Mouse (Mus musculus) kidney, postnatal 0 days (tissue): Measurements from ENCODE around the gene Mfn1. TPM values are rescaled to one million over a fixed set of nuclear protein-coding genes. Genes with fewer than 3 reads are reported as not detected.

Experiments used
- ATAC-seq: fragments of 200-750 bp; cut with Nextera tagmentation; replicated peaks from 2 replicates; pipeline ENCODE4 v1.8.0; 2017; ENCODE audit warnings: low read depth, moderate number of reproducible peaks, moderate TSS enrichment, moderate library complexity; ENCODE audit not compliant: low FRiP score
- DNase-seq: peaks from one replicate; pipeline ENCODE4 v3.0.0-alpha.2; 2016; ENCODE audit warnings: low spot score
- H3K27ac ChIP-seq: fragments of 300-500 bp; sonication (generic); 2 replicates; pipeline ENCODE4 v1.5.1; 2014; ENCODE audit warnings: mild to moderate bottlenecking
- H3K27me3 ChIP-seq: fragments of 300-500 bp; sonication (generic); 2 replicates; pipeline ENCODE4 v1.6.1; 2014; ENCODE audit warnings: low read length, mixed read lengths; ENCODE audit not compliant: insufficient read depth
- H3K36me3 ChIP-seq: fragments of 300-500 bp; sonication (generic); 2 replicates; pipeline ENCODE4 v1.6.1; 2014; ENCODE audit warnings: low read length, mixed read lengths; ENCODE audit not compliant: insufficient read depth
- H3K4me1 ChIP-seq: fragments of 300-500 bp; sonication (generic); replicated peaks from 2 replicates; pipeline ENCODE4 v1.6.1; 2014; ENCODE audit warnings: antibody characterized with exemption, low read length, mixed read lengths; ENCODE audit not compliant: insufficient read depth
- H3K4me2 ChIP-seq: fragments of 300-500 bp; sonication (generic); 2 replicates; pipeline ENCODE4 v1.6.1; 2014; ENCODE audit warnings: mild to moderate bottlenecking, low read length, moderate library complexity, mixed read lengths
- H3K4me3 ChIP-seq: fragments of 300-500 bp; sonication (generic); replicated peaks from 2 replicates; pipeline ENCODE4 v1.5.1; 2014; ENCODE audit warnings: low read depth, low read length
- H3K9ac ChIP-seq: fragments of 300-500 bp; sonication (generic); 2 replicates; pipeline ENCODE4 v1.6.1; 2014; ENCODE audit warnings: low read depth, low read length
- H3K9me3 ChIP-seq: fragments of 300-500 bp; sonication (generic); replicated peaks from 2 replicates; pipeline ENCODE4 v1.6.1; 2016; ENCODE audit warnings: low read length, inconsistent platforms, mixed read lengths
- CTCF ChIP-seq: IDR thresholded peaks from 2 replicates; pipeline ENCODE4 v1.5.1; 2016; ENCODE audit warnings: antibody characterized with exemption, low read depth, mild to moderate bottlenecking, moderate library complexity
- WGBS: fragments of 180-500 bp; shearing (Covaris S2); extraction: QIAGEN DNeasy Blood & Tissue Kit; methylation state at CpG from one replicate; pipeline ENCODE4 v1.1.7; 2014; 5-methylcytosine and 5-hydroxymethylcytosine counted together
- polyA plus RNA-seq: library from polyadenylated mRNA; unstranded; fragments of >200 nt; fragmentation: Nextera tagmentation; extraction: Ambion mirVana; gene quantifications from 2 replicates; pipeline ENCODE4 v1.2.1, GENCODE M21; 2015

Mfn1 gene
- polyA plus RNA-seq = 32.4 and 34.9 TPM in 2 replicates

DNA sequence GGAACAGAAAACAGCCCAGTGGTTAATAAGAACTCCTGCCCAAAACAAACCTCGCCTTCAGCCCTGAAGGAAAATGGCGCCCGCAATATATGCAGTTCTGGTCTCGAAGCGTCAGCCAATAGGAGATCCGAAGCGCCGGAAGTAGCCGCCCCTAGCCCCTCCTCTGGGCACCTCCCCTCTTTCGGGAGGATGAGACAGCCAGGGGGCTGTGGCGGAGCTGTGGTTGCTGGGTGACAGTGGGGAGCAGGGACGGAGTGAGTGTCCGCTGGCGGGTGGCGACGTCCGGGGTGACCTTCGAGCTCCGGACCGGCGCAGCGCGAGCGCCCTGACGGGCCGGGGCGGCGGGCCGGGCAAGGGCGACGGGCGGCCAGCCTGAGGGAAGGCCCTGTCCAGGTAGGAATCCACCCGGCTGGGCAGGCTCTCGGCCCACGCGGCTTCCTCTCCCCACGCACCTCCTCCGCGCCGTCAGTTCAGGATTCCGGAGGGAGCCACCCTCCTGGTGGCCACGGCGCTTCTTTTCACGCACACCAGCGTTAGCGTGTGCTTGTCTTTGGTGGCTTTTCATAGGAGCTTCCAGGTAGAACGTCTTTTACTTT is at the start of gene Mfn1:
TSS of gene Mfn1 (plus strand) at position 163 of the 596 bp plus-strand sequence.
- 0 out of 2 replicates have a peak, but pooled peaks cover 2% of the 10 kb centered on the region for H3K4me1 ChIP-seq
- H3K27ac ChIP-seq = peak within 1 kb of the TSS; percentile 85
- H3K9me3 ChIP-seq = no peaks in the 10 kb centered on the region
- WGBS = 0% methylated on average over 43 of the region's 47 CpGs
- no peak for TF ChIP-seq CTCF
- H3K4me3 ChIP-seq = peak within 1 kb of the TSS; percentile 92
- H3K4me2 ChIP-seq = peak within 1 kb of the TSS; percentile 77
- no peaks in the 10 kb centered on the region for H3K27me3 ChIP-seq
- DNase-seq = peak; percentile 98
- H3K9ac ChIP-seq = peak within 1 kb of the TSS; percentile 84
- peaks cover 2% of the 10 kb centered on the region for H3K36me3 ChIP-seq
- ATAC-seq = peak; percentile 99

DNA sequence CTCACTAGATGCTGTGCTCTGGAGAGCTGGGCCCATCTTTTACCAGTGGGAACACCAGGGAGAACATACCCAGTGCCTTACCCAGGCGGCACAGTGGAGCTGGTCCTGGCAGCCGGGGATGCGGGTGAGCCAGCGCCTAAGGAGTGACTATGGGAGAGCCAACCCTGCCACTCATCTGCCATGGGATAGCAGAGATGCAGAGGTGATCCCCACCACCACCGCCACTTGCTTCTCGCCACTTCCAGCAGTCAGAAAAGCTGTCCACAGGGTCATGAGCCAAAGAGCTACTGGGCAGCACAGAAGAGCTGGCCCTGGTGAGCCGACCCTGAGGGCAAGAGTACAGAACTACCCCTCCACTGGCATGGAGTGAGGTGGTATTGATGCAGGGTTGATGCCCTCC is 49.3 kb upstream of the Mfn1 start:
- Histone ChIP-seq H3K4me2 (no peak overlapping the region), H3K9me3 (no peaks in the 10 kb centered on the region), H3K27ac (no peak overlapping the region), H3K27me3 (no peaks in the 10 kb centered on the region), H3K9ac (no peak overlapping the region), H3K4me1 (no peaks in the 10 kb centered on the region), H3K4me3 (no peak overlapping the region), H3K36me3 (no peaks in the 10 kb centered on the region)
- TF ChIP-seq CTCF = no peak
- ATAC-seq (no peak), DNase-seq (no peak)
- WGBS = 90% methylated on average over 7 of the region's 7 CpGs

DNA sequence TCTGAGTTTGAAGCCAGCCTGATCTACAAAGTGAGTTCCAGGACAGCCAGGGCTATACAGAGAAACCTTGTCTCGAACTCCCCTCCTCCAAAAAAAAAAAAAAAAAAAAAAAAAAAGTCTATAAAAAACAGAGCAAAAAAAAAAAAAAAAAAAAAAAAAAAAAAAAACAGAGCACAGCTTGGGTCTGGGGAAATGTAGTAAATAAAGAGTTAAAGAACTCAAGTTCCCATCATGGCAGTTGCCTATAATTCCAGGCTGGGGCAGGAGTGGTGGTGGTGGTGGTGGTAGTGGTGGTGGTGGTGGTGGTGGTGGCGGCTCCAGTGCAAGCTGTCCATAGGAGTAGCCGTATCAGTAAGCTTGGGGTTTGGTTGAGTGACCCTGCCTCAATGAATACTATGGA is 46.2 kb upstream of the Mfn1 start:
- no peak for ATAC-seq
- Histone ChIP-seq H3K4me3 (no peak overlapping the region), H3K4me1 (no peaks in the 10 kb centered on the region), H3K27ac (no peak overlapping the region), H3K27me3 (no peaks in the 10 kb centered on the region), H3K9ac (no peak overlapping the region), H3K9me3 (no peaks in the 10 kb centered on the region), H3K4me2 (no peak overlapping the region), H3K36me3 (no peaks in the 10 kb centered on the region)
- WGBS = 80% methylated on average over 3 of the region's 3 CpGs
- no peak for DNase-seq
- no peak for TF ChIP-seq CTCF

DNA sequence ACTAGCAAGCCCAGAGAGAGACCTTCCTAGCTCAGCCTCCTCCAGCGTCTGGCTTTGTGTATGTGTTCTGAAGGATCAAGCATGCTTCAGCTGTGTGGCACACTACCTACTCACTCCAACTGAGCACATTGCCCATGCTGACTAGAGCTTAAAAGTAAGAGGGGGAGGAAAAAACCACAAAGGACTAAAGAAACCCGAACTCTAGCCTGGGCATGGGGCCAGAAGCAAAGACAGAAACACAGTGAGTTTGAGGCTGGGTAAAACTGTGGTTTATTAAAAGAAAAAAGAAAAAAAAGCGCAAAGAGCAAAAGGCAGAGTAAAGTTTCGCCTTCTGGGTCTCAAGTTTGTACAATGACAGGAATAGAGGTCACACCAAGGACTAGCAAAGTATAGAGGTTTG is 42.7 kb upstream of the Mfn1 start:
- no peak for ATAC-seq
- Histone ChIP-seq H3K27ac (no peak overlapping the region), H3K4me1 (no peaks in the 10 kb centered on the region), H3K4me3 (no peak overlapping the region), H3K9ac (no peak overlapping the region), H3K27me3 (no peaks in the 10 kb centered on the region), H3K4me2 (no peak overlapping the region), H3K36me3 (no peaks in the 10 kb centered on the region), H3K9me3 (no peaks in the 10 kb centered on the region)
- 77% methylated on average over 4 of the region's 4 CpGs for WGBS
- no peak for DNase-seq
- no peak for TF ChIP-seq CTCF

DNA sequence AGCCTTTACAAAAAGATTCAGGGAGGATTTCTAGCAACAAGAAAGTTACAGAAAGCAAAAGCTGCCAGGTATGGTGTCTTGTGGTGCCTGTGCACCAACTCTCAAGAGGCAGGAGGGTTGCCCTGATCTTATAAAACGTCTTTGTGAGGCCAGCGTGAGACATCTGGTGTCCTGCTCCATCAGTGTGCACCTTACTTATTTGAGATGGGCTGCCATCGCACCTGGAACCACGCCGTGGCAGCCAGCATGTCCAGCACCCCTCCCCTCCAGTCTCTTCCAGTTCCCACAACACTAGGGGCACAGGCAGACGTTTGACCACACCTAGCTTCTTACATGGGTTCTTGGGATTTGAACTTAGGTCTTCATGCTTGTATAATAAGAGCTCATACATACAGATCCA is 41.1 kb upstream of the Mfn1 start:
- TF ChIP-seq CTCF = no peak
- no peaks in the 10 kb centered on the region for H3K9me3 ChIP-seq
- ATAC-seq = no peak
- no peak overlapping the region for H3K9ac ChIP-seq
- H3K27me3 ChIP-seq = no peaks in the 10 kb centered on the region
- no peak overlapping the region for H3K4me2 ChIP-seq
- H3K27ac ChIP-seq = no peak overlapping the region
- H3K36me3 ChIP-seq = no peaks in the 10 kb centered on the region
- no peaks in the 10 kb centered on the region for H3K4me1 ChIP-seq
- WGBS = 86% methylated on average over 6 of the region's 6 CpGs
- no peak for DNase-seq
- no peak overlapping the region for H3K4me3 ChIP-seq

DNA sequence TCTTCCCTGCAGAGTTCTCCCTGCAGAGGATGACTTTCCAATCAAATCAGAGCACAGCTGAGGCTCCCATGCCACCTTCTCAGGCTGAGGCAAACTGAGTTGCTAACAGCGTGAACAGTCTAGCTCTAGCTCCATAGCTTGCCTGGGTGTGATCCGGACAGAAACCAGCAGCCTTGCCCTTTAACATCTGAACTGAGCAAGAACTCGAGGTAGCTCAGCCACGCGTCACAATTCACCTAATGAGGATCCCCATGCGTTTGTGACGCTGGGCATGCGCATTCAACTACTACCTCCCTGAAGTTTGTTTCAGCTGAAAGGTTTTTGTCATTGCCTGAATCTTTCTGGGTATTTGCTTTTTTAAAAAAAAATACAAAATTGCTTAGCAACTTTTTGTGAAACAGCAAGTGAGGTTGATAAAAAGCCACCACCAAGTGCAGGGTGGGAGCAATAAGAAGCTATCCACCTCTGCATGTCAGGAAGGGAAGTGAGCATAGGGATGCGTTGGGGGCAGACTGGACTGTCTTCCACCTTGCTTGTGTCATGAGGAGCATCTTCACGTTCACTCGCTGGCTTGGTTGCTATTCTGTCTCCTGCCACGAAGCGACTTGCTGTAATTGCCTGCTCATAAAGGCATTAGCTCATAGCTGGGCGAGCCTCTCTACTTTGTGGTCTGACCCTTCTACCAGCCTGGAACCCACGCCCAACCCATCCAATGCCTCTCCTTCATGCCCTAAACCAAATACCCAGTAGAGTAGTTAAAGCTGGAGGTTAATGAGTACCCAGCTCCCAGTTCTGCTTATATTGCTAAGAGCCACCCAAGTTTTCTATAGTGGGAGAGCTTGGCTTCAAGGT is 39.0 kb upstream of the Mfn1 start:
- no peak overlapping the region for H3K9ac ChIP-seq
- DNase-seq = no peak
- no peak for TF ChIP-seq CTCF
- no peaks in the 10 kb centered on the region; the same call in 1 of the 2 replicates for H3K4me1 ChIP-seq
- H3K27me3 ChIP-seq = no peaks in the 10 kb centered on the region
- ATAC-seq = no peak
- 53% methylated on average over 15 of the region's 15 CpGs for WGBS
- no peak overlapping the region for H3K4me2 ChIP-seq
- H3K9me3 ChIP-seq = no peaks in the 10 kb centered on the region
- H3K27ac ChIP-seq = no peak overlapping the region
- no peak overlapping the region for H3K4me3 ChIP-seq
- H3K36me3 ChIP-seq = no peaks in the 10 kb centered on the region
